Mouse (Mus musculus) lung, adult 18-20 months (tissue): ENCODE results near the gene Myo3b.

ENCODE experiments used
- DNase-seq, 2 experiments: peaks; one replicate each; pipeline ENCODE4 v3.0.0; 2022; ENCODE audit warnings: mixed read lengths in 2 of 2

Myo3b gene

DNA sequence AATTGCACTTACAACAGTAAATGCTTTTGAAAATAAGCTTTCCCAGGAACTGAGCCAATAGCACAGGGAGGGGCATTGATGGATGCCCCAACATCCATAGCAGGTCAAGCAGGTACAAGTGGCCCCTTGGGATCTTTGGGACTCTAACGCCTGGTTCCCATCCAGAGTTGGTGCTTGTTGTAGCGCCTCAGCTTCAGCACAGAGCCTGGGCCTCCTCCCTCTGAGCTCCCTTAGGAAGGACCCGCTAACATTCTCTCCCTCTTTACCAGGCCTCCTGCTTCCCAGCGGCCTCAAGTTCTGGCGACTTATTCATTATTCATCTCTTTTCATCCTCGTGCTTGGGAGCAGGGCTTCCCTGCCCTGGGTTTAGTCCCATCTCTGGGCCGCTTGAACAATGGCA, at the start of gene Myo3b:
Gene Myo3b (plus strand): TSS at position 375 of the 400 bp plus-strand sequence.
- peak in 1 of 2 experiments; percentile 5 for DNase-seq

DNA sequence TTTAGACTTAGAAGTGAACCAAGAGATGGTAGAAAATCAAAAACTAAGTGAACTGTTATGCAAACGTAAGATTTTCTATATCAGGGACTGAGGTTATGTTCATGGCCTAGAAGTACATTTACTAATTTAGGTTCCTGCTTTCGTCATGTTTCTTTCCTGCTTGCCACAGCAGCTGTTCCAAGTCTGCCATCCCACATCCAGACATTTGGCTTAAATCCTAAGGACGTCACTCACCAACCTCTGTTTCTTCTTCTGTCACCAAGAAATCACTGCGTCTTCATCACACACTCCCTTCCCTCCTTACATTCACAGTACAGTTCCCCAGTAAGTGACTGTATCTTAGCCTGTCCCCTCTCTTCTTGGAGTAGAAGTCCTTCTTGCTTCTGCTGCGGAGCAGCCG, 49.7 kb upstream of the Myo3b start:
- no peak for DNase-seq

DNA sequence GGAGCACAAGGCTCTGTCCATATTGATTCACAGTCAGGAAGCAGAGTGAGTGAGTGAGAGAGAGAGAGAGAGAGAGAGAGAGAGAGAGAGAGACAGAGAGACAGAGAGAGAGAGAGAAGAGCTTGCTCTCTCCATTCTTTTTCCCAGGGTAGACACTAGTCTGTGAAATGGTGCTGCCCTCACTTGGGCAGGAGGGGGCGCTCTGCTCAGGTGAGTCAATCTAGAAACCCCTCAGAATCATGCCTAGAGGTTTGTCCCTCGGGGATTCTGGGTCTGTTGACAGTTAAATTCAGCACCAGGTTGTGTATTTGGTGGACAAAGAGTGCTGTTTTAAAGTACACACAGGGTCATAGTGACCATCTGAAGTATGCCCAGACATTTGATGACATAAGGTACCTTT, 48.3 kb upstream of the Myo3b start:
- no peak for DNase-seq

GRCm38 (mm10) chr2:69994082-69994736, 44.7 kb upstream of the Myo3b start:
- DNase-seq = peak; percentile 4 to 5

DNA sequence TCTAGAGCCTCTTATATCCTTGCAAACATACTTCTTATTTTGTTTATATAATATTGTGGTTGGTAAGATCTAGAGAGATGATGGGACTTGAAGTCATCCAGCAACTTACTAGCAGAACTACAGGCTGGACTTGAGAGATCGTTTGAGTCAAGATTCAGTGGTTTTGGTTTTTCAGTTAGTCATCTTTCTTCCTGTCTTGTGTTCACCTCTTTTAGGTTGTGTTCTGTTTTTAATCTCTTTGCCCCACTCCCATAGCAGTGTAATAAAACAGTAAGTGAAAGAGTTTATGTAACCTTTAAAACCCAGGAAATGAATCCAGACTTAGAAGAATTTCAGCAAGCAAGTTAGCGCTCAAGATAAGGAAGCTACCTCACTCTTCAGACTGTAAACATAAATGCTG, 44.1 kb upstream of the Myo3b start:
- no peak for DNase-seq

DNA sequence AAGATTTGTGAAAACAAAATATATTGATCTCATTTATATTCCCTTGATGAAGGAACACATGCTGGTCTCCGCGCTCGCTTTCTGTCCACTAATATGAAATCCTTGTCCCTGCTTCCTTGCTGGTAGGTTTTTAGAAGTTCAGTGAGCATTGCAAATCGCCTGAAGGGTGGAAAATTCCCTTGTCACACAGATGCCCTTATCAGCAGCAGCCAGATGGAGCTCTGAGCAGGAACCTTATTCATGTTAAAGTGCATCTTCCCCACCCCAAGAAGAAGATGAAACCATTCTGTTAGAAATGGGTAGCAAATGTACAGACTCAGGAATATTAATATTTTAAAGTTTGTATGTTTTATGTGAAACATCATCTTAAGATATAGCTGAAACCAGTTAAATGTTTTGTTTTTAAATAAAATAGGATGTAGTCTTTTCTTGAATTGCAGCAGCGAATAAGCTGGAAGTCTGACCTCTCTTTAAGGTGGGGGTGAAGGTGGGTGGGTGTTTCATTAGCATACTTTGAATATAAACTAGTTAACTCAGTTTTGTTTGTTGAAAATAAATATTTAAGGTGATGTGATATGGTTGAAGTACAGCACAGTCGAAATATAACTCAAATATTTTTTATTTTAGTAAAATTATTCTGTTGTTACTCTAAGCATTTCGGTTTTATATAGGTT, 39.7 kb upstream of the Myo3b start:
- no peak for DNase-seq

- DNase-seq = no peak
Observed at GRCm38 (mm10) chr2:70000316-70000715, 38.6 kb upstream of the Myo3b start.

- DNase-seq = no peak
Observed at GRCm38 (mm10) chr2:70006492-70006891, 32.4 kb upstream of the Myo3b start.

DNA sequence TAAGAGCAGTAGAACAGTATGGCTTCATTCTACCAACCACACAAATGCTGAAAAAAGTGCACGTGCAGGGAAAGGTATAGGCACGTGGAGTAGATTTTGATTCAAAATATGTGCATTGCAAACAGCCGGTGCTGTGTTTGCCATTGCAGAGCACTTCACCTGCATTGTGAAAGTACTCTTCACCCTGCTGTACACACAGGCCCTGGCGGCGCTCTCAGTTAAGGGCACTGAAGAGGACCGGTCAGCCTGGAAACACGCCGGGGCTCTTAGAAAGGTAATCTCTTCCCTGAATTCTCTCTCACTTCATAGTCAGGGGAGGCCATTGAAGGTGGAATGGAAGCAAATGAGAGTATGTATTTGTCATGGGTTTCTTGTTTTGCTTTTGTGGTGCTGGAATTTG, 26.0 kb upstream of the Myo3b start:
- peak; percentile 80 to 85 for DNase-seq

- DNase-seq = peak in 1 of 2 experiments; percentile 25
Observed at GRCm38 (mm10) chr2:70018236-70018635, 20.7 kb upstream of the Myo3b start.

- no peak for DNase-seq
Observed at GRCm38 (mm10) chr2:70024454-70024853, 14.5 kb upstream of the Myo3b start.

GRCm38 (mm10) chr2:70025711-70026110, 13.2 kb upstream of the Myo3b start:
- no peak for DNase-seq

DNA sequence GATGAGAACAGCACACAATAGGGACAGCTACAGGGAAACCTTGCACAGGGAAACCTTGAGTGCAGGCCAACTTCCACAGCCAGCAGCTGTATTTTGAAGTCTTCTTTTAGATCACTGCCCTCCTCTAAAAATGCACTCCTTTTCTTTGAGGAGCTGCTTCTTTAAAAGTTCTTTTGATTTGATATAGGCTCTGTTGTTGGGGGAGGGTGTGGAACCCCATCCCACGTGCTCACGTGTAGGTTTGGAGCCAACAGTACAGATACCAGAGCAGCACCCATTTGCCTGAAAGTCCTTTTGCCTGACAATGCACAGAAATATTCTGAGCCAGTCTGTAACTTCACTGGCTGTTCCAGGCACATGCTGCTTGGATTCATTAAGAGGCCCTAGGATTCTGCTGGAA, 7.5 kb upstream of the Myo3b start:
- no peak for DNase-seq

DNA sequence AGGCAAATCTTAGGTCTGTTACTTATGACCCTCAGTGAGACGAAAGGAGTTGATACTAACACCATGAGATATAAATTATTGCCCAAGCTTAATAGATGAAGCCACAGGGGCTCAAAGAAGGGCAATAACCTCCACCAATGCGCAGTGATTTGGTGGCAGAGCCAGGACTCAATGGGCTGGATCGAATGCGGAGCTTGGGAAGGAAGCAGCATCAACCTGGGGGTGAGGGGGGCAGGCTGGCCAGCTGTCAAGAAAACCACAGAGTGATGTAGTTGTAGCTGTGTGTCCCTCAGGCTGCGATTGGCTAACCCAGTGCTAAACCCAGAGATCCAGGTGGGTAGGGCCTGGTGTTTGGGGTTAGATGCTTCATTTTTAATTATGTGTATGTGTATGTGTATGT, 4.0 kb upstream of the Myo3b start:
- no peak for DNase-seq

DNA sequence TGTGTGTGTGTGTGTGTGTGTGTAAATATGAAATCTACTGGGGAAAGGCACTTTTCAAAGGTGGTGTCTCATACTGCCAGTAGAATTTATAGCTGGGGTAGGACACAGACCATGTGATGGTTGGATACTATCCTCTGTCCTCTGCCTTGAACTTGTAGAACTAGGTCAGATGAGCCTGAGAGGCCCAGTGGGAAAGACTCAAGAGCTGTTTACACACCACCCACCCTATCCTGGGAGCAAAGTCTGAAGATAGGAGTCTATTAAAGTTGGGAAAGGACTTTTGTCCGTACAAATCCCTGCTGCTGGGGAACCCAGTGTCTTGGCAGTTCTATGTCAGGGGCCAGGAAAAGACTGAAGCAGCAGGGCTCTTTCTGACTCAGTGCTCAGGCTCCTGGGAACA, 3.6 kb upstream of the Myo3b start:
- no peak for DNase-seq

GRCm38 (mm10) chr2:70037221-70037620, 1.7 kb upstream of the Myo3b start:
- peak in 1 of 2 experiments; percentile 16 for DNase-seq

DNA sequence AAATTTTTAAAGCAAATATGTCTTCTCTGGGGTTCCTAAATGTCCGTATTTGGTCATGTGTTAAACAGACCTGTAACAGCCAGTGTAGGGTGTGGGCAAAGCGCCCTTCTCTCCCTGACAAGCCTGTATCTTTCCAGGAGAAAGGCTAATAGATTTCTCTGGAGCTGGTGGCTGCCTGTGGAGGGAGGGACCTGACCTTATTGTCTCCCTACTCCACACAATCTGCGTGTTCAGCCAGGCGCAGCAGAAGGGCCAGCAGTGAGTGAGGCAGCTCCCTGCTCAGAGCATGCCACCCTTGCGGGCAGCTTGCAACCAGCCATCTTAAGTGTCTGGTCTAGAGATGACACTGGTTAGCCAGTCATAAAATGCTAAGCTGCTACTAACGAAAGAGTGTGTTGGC, 5.5 kb downstream of the Myo3b start:
- no peak for DNase-seq

- DNase-seq = no peak
Observed at GRCm38 (mm10) chr2:70047868-70048267, 8.9 kb downstream of the Myo3b start.

DNA sequence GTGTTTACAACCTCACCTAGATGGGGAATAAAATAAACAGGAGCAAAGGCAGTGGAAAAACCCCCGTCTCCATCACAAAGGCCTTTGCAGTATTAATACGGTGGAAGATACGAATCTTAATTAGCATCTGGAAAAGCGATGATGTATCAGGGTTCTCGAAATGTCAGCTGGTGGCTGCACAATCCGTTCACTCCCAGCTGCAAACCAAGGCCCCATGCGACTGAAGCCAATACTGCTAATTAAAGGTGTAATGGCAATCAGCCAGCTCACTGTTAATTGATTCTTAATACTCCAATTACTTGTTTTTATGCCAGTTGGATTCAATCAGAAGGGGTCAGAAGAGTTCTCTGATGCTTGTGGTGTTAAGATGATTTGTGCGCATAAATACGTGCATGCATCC, 14.9 kb downstream of the Myo3b start:
- no peak for DNase-seq

GRCm38 (mm10) chr2:70058201-70058600, 19.3 kb downstream of the Myo3b start:
- DNase-seq = no peak

DNA sequence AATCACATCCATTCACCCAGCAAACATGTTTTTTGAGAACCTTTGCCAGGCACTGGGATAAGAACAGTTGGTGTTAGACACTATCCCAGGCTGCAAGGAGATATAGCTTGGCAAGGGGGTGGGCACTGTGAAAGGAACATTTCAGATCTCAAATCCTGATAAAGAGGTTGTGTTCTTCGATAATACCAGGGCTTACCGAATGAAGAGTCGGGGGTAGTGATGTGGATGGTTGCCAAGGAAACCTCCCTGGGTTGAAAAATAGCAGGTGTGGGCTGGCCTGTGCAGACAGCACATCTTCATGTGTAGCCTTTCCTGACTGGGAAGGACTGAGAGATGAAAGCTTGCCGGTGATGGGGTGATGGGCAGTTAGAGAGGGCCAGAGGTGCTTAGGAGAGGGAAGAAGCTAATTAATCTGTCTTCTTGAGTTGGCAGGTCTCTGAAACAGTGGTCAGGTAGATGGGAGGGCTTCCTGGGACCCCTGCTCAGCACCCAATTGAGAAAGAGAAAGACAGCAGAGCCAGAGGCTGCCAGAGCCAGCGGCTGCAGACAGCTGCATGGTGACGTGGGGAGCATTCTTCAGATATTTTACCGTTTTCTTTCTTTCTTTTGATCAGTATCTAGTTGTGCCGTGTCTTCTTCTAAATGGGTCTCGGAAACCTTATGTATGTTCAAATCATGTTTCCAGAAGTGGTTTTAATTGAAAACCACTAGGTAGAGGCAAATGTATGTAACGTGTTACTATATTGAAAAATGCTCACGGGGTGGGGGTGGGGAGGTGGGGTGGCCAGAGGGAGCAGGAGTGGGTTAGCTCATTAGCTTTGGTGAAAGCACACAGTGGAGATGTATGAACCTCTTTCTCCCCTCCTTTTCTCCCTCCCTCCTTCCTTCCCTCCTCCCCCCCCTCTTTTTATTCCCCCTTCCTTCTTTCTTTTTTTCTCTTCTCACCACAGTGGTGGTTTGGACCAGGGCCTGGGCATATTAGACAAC, 21.7 kb downstream of the Myo3b start:
- DNase-seq = no peak

- no peak for DNase-seq
Observed at GRCm38 (mm10) chr2:70065116-70065515, 26.2 kb downstream of the Myo3b start.

GRCm38 (mm10) chr2:70065729-70066300, 26.9 kb downstream of the Myo3b start:
- no peak for DNase-seq
